Mouse (Mus musculus): ENCODE measurements around the gene Gm21778. TPM values are rescaled to one million over a fixed set of nuclear protein-coding genes. Genes with fewer than 3 reads are reported as not detected.
"Not testable (repeated sequence)": the region's sequence is repeated elsewhere in the genome, so short reads cannot be mapped to it uniquely, and the experiment has no call there.

The Gm21778 gene
- not detected in 2 replicates for polyA plus RNA-seq (2012; rRNA removed)
- not detected in 2 replicates for polyA plus RNA-seq (2014; fragmentation: Nextera tagmentation; extraction: Ambion mirVana)

- not testable (repeated sequence) for H3K4me1 ChIP-seq (replicated peaks; ENCODE audit: control insufficient read depth in 2 of 2, insufficient read depth in 2 of 2, low read length in 1 of 2); H3K4me2 ChIP-seq (ENCODE audit: low read depth); H3K4me3 ChIP-seq (ENCODE audit: insufficient read depth in 1 of 2, low read depth in 2 of 2, low read length in 2 of 2); H3K27ac ChIP-seq; H3K9ac ChIP-seq (replicated peaks); ATAC-seq (ENCODE audit: insufficient read depth); H3K9me3 ChIP-seq (ENCODE audit: control insufficient read depth, low read length); H3K27me3 ChIP-seq (ENCODE audit: control insufficient read depth, insufficient read depth, low read length); DNase-seq (ENCODE audit: low read depth in 3 of 3, low spot score in 3 of 3); H3K36me3 ChIP-seq (replicated peaks; ENCODE audit: control insufficient read depth, insufficient read depth, low read depth)
Observed at GRCm38 (mm10) chrY:5942160-5942559, at the start of gene Gm21778. TSS of gene Gm21778 (plus strand) at chrY:5942460.

Other genes starting within 250 kb of the Gm21778 start
- gene Gm20914, start 216.5 kb upstream of the Gm21778 start, polyA plus RNA-seq (2012; rRNA removed): not detected in 2 replicates
- not detected in 2 replicates for gene Gm20914, start 216.5 kb upstream of the Gm21778 start, polyA plus RNA-seq (2014; fragmentation: Nextera tagmentation; extraction: Ambion mirVana)
- not detected in 2 replicates for gene Gm28171, start 149.1 kb upstream of the Gm21778 start, polyA plus RNA-seq (2012; rRNA removed)
- gene Gm28171, start 149.1 kb upstream of the Gm21778 start, polyA plus RNA-seq (2014; fragmentation: Nextera tagmentation; extraction: Ambion mirVana): not detected in 2 replicates